Mouse (Mus musculus) activated CD4-positive, CD25-positive, alpha-beta regulatory T cell, adult 4 months (primary cell): ENCODE results near the gene Atp6v1c2. TPM values are rescaled to one million over a fixed set of nuclear protein-coding genes. Genes with fewer than 3 reads are reported as not detected.

ENCODE experiments used
- ATAC-seq: one replicate; pipeline ENCODE4 v1.8.0; 2017
- polyA plus RNA-seq, 2 experiments: library from polyadenylated mRNA; unstranded; fragments of 100-300 nt; shearing (Covaris generic); gene quantifications; one replicate each; pipeline ENCODE4 v1.2.1; 2017

Gene Atp6v1c2
- polyA plus RNA-seq, 2 experiments from 2014 or later: 0.34 TPM; not detected in 1

DNA sequence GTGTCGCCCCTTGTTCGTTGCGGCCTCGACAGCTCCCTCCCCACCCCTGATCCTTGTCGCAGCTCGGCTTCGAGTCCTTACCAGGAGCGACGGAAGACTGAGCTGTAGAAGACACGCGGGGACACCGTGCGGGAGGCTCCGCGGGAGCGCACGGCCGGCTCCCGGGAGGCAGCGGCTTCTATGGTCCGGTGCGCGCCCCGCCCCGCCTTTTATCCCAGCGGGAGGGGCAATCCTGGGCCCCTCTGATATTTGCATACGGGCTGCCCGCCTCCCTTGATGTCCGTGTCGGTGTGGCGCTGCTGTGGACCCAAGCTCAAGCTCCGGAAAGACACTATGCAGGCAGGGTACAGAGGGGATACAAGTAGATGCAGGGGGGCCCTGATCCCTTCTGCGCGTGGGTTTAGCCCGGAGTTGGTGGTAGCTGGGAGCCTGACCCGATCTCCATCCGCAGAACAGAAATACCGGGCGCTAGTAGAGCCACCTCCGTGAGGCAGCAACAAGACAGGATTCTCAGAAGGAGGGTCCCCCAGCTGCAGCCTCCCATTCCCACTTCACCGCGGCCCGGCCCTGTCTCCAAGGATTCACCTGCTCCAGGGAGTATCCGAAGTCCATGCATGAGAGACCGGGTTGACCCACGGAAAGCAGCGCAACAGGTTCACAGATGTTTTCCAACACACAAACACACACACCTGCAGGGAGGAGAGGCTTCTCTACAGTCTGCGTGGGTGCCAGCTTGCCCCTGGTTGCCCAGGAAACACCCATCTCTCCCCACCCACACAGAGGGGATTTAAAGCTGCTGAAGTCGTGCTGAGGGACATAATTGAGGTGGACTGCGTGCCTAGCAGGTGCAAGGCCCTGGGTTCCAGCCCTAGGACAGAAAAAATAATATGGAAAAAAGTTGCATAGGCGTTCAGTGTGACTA, 4.3 kb downstream of the Atp6v1c2 start:
- no peak for ATAC-seq

DNA sequence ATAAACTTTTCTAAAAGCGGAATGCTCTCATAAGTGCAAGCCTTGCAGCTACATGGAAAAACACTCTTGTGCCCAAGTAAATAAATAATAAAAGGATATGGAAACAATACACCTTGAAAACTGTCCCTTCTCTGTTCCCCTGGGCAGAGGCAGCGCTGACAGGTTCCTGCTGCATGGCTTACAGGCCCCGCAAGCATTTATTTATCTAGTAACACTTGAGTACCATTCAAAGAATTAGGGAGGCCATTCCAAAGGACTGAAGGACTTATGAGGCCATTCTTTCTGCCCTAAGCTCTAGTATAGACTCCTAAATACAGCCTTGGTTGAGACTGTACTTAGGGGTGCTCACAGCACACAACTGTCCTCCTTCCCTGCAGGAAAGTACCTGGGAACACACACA, 10.7 kb downstream of the Atp6v1c2 start:
- ATAC-seq: no peak

DNA sequence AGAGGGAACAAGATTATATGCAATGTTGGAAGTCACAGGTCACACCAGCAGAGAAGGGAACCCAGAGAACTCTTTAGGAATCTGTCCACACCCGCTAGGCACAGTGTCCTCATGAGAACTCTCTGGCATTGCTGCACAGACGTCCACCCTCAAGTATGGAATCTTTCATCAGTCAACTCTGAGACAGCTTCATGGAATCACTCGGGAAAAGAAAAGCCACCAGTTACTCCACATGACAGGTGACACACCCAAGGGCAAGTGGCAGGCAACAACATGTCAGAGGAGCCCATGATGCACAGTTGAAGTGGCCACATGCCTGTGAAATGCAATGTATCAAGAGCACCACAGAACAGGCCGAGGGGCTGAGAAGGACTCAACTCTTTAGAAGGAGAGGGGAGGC, 11.2 kb downstream of the Atp6v1c2 start:
- ATAC-seq: no peak

DNA sequence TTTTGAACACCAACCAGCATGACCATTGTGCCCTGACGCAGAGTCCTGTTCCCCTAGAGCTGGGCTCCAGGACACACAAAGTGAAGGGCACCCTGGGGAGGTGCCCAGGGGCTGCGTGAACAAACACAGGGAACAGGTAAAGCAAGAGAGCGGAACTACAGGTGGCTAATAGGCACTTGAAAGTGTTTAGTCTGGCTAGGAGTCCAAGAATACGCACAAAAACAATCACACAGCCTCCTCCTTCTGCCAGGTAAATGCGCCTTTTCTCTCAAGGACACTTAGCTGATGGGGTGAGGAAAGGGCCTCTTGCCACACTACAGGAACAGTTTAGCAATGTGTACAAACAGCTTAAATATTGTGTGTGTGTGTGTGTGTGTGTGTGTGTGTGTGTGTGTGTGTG, 13.1 kb downstream of the Atp6v1c2 start:
- no peak for ATAC-seq

DNA sequence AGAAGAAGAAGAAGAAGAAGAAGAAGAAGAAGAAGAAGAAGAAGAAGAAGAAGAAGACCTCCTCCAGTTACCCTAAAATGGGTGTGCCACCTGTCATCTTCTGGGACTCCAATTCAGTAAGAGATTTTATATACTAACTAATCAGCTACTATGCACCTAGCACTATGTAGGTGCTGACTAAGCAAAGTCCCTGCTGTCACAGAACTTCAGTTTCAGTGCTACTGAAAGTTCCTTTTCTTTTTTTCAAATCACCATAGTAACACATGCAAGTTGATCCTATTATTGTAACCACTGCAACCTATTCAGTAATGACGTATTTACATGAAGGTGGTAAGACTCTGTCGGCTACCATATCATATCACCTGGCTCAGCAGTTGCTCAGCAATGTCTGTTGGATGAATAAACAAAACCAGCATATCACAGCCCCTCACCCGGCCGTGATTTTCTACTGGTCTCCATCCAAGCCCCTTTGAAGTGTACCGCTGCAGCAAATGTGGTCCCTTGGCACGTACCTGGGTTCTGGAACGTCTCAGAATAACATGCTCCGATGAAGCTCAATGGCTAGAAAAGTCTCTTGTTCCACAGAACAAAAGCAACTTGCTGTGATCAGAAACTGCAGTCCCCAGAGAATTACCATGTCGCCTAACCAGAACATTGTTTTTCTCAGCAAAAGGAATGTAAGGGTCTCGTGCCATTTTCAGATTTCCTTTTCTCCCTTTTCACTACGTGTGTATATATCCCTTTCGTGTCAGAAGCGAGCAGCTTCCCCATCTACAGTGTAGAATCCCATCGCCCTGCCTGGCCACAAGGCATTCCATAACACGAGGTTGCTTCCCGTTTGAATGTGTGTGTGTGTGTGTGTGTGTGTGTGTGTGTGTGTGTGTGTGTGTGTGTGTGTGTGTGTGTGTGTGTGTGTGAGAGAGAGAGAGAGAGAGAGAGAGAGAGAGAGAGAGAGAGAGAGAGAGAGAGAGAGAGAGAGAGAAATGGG, 18.0 kb downstream of the Atp6v1c2 start:
- ATAC-seq: no peak

DNA sequence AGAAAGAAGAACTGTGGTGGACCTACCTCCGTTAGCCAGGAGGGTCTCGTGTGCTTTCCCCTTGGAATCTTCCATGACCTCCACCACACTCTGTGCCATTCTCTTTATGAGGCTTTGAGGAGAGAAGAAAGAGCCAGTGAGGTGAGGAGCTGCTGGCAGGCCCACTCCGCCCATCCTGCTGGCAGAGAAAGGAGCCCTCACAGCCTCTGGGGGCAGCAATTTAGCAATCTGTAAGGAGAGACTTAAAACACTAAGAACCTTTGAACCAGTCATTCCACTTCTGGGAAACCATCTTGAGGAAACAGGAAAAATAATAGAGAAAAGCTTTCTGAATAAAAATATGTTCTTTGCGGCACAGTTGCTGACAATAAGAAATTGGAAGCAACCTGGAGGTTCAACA, 20.9 kb downstream of the Atp6v1c2 start:
- ATAC-seq: no peak

DNA sequence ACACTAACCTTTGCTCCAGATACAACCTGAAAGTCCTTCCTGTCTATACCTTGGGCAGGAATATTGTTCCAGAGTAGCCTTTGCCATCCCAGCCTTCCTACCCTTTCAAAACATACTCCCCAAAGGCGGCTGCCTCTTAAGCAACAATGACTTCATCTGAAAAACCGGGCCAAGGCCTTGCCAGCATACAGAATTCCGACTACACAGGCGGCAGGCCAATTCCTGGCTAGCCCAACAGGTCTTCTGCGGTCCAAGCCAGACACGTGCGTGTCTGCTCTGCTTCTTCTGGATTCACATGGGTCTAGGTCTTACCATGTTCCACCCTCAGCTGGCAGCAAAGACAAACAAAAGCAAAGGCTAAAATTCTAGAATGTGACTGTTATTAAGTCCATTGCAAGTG, 23.7 kb downstream of the Atp6v1c2 start:
- ATAC-seq: no peak

DNA sequence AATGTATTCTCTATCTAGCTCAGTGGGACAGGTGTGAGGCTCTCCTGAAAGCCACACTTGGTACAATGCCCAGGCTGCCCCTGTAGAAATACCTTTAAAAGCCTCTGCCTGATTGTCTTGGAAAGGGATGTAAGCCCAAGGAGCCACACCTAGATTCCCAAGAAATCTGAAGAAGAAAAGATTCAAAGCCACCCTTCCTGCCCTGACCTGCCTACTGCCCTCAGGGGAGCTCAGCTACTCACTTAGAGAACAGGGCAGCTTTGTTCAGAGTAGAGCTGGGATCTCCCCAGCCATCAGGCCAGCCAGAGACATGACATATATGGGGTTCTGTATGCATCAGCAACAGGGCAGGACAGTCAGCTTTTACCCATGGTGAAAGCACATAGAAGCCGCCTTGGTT, 29.3 kb downstream of the Atp6v1c2 start:
- ATAC-seq: no peak

DNA sequence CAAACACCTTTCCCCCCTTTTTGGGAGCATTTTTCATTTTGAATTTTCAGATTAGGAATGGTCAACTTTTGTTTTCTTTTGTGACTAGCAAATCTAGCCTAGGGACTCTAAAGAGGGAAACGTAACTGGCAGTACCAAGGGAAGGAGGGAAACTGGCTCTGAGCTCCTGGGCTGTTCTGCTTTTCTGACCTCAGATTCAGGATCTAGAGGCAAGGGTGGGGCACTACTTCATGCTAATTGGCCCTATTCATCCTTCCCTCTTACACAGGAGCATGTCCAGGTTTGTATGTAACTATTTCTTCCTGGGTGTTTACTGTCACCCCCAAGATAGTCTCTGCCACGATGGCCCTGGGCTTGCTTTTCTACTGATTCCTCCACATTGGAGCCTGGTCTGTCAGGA, 32.3 kb downstream of the Atp6v1c2 start:
- ATAC-seq: no peak

DNA sequence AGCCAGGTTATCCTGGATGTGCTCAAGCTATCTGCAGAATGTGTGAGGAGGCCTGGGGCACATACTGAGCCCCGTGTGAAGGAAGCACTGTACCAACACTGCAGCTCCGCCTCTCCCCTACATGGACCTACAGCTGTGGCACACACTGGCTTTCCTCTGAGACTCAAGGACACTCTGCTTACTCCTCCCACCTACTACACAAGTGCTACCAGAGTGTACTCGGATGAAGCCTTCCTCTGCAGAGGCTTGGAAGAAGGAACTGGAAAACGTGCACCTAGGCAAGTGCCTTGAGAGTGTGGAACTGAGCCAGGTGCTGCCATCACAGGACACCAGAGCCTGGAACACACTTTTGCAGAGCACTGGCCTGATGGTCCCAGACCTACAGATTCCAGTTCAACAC, 38.6 kb downstream of the Atp6v1c2 start:
- no peak for ATAC-seq

DNA sequence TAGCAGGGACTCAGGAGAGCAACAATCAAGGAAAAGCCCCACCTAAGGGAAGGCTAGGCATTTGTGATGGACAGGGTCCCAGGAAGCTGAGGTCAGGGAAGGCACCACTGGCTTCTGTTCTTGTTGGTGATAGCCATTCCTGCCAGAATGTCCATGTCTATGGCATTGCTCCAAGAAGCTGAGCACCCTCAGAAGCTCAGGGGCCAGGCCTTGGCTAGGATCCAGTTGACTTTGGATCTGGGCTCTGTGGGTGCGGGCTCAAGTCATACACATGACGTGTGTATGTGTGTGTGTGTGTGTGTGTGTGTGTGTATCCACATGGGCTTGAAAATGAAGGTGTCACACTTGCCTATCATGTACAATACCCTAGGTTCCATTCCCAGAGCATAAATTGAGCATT, 39.2 kb downstream of the Atp6v1c2 start:
- ATAC-seq: no peak

DNA sequence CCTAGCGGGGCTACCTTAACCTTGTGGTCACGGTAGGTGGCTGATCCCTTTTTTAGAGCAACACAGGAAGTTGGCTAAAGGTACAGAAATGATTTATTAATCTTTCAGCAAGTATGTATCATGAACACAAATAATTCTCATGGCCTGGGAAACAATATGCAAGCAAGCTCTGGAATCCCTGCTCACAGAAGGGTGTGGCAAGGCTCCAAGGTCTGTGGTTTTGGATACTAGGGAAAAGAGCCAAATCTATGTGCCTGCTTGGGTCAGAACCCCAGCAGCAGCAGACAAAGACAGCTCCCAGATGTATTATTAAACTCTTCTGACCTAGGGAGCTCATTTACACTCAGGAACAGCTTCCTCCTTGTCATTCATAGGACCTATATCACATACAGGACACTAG, 40.1 kb downstream of the Atp6v1c2 start:
- no peak for ATAC-seq

DNA sequence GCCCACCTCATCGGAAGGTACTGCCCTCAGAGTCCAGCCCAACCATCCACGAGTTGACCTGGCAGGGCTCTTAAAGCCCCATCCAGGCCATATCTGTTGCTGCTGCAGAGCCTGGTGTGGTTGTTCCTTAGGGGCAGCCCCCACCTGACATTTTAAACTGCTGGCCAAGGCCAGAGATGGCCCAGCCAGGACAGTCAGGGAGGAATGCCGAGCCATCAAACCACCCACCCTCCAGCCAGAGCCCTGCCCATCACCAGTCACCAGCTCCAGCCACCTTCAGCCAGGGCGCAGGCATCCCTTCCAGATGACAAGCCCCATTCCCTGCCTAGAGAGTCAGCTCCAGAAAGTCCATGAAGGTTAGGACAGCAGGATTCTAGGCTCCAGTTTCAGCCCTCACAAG, 40.7 kb downstream of the Atp6v1c2 start:
- ATAC-seq: no peak

DNA sequence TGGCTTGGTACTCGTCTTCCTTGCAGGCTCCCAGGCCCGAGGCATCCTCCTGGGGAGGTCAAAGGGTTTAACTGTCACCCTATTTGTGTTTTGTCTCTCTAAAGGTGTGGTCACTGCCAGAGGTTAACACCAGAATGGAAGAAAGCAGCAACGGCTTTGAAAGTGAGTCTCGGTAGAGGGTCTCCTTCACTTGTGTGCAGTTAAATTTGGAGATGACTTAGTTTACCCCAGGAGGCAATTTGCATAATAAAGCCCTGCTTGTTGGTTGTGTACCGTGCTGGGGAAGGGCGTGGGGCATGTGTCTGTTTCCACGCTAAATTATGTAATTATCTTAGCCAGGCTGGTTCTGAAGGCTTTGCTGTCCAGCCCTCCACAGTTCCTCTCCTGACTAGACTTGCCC, 55.3 kb downstream of the Atp6v1c2 start:
- no peak for ATAC-seq

DNA sequence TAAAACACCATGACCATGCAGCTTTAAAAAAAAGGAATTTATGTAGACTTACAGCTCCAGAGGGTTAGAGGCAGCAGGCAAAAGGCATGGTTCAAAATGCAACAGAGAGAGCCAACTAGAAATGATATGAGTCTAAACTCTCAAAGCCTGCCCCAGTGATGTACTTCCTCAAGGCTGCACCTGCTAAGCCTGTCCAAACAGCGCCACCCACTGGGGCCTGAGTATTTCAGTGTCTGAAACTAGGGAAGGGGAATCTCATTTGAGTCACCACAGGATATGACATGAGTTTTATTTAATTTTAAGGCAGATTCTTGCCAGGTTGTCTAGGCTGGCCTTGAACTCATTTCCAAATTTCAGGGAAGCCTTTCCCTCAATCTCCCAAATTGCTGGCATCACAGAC, 57.9 kb downstream of the Atp6v1c2 start:
- peak; percentile 35 for ATAC-seq

DNA sequence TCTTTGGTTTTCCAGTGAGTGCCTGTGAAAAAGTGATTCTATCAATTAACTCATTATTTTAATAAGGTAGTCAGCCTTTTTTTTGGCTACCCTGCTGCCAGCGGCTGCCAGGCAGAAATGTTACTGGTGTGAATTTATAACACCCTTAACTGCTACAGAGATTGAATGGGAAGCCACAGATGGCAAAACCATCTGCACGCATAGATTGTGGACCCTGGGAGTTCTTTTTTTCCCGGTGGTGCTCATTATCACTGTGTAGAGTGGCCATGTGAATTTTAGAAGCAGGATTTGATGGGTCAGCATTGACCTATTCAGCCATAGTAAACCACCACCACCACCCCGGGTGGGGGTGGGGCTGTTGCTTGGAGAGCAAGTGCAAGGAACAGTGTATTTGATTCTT, 61.8 kb downstream of the Atp6v1c2 start:
- no peak for ATAC-seq

DNA sequence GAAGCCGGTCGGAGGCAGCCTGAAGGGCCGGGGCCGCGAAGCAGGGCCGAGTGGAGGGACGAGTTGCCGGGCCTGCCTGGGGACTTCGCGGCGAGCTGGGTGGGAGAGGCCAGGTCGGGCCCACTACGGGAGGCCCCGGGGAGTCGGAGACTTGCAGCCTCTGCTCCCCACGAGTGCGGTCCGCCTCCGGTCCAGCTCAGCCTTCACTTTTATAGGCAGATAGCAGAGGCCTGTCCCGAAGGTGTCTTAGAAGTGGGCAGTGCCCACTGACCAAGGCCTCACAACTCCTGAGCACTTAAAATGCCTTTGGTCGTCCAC, 62.5 kb downstream of the Atp6v1c2 start:
- peak; percentile 33 for ATAC-seq

DNA sequence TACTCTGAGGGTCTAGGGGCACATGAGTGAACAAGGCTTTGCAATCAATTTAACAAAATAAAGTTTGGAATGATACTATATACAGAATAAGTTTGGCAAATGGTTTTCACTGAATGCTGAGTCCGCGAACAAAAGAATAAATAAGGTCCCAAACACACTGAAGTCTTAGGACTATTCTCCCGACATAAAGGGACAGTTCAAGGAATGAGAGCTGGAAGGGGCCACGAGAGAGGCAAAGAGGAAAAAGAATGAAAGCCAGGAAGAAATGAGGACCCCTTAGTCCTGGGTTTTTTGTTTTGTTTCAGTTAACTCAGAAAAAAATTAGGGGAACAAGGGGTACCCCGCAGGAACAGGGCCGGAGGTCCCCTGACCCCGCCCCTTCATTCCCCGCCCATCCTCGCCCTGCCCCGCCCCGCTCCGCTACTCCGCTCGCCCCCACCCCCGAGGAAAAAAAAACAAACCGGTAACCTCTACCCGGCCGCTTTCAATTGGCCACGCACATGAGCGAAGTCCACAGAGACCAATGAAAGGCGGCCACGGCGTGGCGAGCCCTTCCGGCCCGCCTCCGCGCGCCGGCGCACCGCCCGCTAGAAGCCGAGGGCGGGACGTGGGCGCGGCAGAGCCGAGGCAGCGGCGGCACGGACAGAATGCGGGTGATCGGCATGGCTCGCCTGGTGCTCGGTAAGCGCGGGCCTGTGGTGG, 63.0 kb downstream of the Atp6v1c2 start, which contains the start of gene Pdia6:
Gene Pdia6 (plus strand): TSS at position 575 of the 702 bp plus-strand sequence.
- ATAC-seq: peak; percentile 99

DNA sequence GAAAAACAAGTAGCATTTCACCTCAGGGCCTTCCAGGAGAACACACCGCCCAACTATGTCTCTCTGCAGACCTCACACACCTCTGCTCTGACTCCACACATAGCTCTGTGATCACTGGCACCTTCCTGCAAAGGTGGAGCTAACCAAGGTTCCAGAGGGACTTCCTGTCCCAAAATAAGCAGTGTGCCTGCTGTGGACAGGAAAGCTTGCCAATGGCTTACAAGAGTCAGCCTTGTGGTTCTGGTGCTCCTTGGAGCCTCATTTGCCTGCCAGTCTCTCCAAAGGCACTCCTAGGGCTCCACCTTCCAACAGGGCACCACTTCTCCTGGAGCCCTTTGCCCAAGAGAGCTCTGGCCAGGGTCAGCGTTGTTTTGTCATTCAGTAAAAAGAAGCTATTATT, 64.3 kb downstream of the Atp6v1c2 start:
- ATAC-seq: no peak

DNA sequence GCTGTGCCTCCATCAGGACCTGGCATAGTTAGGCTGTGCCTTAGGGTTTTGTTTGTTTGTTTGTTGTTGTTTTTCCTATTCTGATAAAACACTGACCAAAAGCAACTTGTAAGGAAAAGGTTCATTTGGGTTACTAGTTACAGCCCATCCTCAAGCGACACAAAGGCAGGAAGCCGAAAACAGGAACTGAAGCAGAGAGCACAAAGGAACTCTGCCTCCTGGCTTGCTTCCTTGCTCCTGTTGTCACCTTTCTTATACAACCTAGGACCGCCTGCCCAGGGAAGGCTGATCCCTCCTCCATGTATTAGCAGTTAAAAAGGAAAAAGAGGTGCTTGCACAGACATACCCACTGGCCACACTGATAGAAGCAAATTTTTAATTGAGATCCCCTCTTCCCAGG, 65.3 kb downstream of the Atp6v1c2 start:
- ATAC-seq: no peak

DNA sequence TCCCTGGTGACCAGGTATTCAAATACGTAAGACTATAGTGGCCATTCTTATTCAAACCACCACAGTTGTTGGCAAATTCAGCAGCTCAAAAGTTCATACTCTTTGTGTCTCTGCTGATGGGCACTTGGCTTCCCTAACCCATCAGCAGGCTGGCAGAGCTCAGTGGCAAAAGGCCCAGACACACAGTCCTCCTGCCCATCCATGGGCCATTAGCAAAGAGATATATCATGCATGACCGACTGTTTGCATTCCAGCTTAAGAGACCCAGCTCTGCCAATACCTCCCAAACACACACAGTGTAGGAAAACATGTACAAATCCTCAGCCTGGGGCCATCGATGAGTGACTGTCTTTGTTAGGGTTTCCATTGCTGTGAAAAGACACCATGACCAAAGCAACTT, 68.2 kb downstream of the Atp6v1c2 start:
- no peak for ATAC-seq

DNA sequence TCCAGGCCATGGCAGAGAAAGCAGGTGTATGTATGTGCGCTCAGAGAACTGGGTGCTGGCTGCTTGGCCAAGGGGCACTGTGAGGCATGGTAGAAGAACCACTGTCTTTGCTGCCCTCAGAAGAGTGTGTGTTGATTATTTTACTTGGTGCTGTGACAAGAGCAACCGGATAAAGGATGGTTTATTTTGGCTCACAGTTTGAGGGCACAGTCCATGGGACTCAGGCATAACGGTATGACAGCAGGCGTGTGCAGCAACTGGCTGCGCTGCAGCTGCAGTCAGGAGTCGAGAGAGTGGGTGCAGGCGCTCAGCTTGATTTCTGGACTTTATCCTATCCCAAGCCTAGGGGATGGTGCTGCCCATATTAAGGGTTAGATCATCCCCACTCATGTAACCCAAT, 70.7 kb downstream of the Atp6v1c2 start:
- ATAC-seq: no peak

DNA sequence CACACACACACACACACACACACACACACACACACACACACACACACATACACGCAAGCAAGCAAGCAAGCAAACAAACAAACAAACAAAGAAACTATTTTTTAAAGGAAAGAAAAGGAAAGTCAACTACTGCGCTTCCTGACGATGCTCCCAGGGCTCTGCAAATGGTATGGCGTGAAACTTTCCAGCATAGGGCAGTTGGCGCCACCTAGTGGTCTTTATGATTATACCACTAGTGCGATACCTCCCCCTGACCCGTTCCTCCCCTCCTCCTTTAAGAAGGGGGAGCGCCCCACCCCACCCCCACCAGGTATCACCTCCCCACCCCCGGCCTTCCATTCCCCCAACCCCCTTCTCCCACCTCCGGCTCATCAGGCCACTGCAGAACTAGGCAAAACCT, 72.3 kb downstream of the Atp6v1c2 start:
- peak; percentile 84 for ATAC-seq
